Mouse (Mus musculus) cerebellum, adult 18-20 months (tissue): ENCODE data around the gene B3gnt2.

Experiments used
- DNase-seq, 2 experiments: peaks; one replicate each; pipeline ENCODE4 v3.0.0; 2021

The B3gnt2 gene

DNA sequence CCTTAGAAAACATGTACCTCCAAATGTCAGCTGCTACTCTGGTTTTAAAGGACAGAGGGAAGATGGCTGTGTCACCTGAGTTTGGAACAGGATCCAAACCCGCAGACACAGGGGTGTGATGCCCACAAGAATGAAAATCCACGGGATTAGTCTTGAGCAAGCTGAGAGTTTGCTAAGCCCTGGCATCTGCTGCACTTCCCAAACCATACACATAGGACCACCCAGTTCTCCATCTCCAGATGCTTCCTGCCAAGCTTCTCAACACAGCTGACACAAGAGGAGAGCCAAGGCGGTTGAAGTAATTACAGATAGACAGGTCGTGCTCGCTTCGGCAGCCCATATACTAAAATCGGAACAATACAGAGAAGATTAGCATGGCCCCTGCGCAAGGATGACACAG is 7.8 kb upstream of the B3gnt2 start:
- no peak for DNase-seq

DNA sequence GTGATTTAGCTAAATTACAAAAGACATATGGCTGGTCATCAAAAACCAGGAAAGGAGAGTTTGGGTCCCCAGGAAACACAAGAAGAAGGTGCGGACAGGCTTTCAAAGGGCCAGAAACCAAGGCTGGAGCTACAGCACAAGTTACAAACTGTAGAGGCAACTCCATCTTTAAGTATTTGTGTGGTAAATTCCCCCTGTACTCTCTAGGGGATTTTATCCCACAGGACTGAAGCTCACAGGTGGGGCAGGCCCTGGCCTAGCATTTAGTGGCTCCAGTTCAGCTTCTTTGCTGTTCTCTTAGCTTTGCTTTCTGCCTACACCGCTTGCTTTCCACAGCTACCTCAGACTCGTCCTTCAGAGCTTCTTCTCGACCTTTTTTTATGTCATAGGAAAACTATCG is 6.9 kb upstream of the B3gnt2 start:
- DNase-seq, result no peak

DNA sequence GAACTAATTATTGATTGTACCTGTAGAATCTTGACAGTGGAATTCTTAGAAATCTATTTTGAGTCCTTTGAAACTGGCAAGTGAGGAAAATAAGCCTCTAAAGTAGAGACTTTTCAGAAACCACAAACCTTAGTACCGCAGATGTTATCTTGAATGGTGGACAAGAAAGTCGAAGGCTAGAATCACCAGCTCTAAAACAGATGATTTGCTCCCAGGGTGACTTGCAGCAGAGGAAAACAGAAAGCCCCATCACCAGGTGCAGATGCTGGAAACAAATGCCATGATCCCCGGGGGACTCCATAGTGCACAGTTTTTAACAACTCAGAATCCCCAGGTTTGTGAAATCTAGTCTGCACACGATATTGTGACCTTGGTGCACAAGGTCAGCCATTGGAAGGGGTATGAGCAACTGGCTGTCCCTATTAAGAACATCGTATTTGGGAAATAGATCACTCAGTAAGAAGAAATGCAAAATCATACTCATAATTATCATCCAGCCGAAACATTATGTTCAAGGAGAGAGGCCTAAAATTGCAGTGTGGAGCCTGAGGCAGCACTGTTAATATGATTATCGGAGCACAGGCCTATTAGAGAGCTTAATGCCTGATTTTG is 5.0 kb upstream of the B3gnt2 start:
- DNase-seq, result no peak

DNA sequence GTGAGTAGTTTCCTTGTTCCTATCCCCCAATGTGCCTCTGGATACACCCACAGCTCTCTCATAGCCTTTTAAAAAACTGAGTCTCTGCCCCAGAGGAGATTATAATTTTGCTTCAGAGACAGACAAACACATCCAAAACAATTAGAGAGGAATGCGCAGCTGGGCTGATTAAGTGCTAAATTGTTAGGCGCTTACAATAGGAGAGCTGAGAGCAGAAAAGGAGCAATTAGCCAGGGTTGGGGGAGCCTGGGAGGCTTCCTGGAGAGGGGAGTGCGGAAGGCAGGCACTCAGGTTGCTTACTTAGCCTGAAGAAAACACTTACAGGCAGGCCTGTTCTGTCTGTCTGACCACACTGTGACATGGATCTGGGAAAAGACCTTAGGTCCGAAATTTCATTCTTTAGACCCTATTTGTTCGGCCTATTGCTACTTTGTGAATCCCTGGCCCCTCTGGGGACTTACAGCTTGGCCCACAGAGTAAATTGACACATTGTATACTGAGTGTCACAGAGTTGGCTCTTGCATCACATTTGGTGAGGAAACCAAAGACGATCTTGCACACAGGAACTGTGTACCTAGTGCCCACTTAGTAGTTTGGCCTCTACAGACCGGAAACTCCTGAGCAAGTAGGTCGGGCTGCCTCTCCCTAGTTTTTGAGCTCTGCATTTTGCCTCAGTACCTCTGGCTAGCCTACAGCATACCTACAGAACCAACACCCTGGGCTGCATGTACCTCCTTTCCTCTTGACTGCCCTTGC is 3.7 kb upstream of the B3gnt2 start:
- DNase-seq, result no peak

DNA sequence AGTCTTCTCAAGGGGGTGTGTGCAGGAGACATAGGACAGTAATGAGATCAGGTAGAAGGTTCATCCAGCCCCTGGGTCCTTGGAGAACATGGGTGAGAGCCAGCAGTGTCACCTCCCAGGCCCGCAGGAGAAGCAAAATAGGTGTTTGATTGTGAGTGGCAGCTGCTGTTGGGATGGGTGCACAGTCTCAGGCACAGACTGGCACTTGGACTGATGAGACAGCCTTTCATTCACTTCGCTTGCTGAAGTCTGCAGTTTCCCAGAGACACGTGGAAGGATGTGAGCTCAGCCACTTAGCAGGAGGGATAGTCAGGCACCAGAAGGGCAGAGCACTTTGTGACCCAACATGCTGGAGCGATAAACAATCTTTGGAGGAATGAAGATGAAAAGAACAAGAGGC is 2.8 kb upstream of the B3gnt2 start:
- DNase-seq, result no peak

DNA sequence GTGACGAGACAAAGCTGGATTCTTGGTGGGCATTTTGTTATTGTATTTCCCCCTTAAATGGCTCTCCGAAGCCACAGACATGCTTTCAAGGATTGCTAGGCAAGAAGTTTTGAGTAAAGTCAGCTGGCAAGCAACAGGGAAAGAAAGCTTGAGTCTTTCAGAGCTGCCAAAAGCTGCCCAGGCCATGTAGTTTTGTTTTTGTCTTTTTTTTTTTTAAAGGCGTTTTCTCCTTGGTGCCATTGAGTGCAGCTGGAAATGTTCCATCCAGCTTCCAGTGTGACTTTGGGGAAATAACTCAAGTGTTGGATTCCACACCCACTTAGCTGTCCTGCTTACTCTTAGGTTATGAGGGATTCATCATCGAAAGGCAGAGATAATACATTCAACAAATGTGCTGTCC is 554 bp upstream of the B3gnt2 start:
- DNase-seq, result no peak

DNA sequence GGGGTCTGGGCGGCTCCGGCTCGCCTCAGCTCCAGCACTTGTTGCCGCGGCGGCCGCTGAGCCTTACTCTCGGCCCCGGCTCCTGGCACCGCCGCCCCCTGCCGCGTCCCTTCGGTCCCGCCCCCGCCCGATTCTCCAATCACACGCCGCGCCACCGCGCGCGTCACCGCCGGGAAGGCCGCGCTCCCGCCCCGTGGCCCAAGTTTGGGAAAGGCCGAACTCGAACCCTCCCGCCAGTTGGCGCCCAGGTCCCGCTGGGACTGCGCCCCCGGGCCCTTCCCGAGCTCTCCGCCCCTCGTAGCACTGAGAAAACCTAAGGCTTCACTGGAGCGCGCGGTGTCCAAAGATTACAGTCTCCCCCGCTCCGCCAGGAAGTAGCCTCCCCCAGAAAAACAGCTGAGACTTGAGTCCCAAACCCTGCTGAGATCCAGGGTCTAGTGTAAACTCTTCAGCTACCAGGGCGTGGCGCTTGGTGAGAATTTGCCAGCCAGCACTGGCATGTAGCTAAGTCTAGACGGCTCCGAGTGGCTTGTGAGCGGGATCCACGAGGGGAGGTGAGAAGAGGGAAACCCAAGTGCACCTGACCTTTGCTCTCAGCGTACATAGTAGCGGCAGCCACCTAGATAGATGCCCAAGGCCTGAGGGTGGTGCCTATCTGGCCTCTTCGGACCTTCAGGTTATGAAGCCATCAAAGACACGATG is 977 bp downstream of the B3gnt2 start:
- peak; percentile 29 to 48 for DNase-seq

DNA sequence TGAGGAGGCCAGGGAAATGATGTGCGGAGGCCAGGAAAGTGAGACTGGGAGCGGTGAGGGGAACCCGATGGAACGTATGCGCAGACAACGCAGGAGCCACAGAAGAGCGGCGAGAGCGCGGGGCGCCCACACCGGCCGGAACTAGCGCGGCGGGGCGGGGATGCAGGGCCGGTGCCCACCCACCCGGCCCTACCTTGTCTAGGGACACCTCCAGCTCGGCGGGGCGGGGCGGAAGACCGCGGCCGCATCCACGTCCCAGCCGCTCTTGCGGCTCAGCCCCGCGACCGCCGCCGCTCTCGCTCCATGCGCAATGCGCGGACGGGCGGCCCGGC is 1.5 kb downstream of the B3gnt2 start:
- no peak for DNase-seq

DNA sequence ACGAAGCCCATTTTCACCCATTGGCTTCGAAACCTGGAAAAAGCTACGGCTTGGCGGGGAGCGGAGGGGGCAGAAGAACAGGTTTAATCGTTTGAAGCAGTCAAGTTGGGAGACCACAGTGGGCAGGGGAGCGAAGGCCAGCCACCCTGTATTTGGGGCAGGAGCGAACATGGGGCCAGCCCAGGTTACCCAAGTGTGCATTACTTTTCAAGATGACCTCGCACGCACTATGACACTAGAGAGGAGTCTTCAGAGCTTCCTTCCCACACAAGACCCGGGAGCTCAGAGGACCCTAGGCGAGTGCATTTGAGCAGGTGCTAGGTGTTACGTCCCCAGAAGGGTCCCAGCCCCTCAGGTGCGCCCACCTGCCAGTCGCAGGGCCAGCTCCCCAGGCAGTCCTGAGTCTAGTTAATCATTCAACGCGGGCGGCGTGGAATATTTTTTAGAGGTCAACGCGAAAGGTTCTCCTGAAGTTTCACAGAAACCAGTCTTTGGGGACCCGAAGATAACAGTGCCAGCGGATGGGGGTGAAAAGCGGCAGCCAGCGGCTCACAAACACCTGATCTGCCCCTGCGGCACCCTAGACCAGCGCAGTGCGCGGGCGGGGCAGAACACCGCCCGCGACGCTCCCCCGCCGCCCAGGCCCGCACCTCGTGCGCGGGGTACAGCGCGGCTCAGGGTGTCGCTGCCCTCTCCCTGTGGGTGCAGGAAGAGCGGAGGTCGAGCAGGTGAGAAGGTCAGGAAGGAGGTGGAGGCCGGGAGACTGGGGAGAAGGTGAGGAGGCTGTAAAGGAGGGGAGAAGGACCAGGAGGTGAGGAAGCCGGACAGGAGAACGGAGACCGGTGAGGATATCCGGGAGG is 2.1 kb downstream of the B3gnt2 start:
- DNase-seq, result no peak

DNA sequence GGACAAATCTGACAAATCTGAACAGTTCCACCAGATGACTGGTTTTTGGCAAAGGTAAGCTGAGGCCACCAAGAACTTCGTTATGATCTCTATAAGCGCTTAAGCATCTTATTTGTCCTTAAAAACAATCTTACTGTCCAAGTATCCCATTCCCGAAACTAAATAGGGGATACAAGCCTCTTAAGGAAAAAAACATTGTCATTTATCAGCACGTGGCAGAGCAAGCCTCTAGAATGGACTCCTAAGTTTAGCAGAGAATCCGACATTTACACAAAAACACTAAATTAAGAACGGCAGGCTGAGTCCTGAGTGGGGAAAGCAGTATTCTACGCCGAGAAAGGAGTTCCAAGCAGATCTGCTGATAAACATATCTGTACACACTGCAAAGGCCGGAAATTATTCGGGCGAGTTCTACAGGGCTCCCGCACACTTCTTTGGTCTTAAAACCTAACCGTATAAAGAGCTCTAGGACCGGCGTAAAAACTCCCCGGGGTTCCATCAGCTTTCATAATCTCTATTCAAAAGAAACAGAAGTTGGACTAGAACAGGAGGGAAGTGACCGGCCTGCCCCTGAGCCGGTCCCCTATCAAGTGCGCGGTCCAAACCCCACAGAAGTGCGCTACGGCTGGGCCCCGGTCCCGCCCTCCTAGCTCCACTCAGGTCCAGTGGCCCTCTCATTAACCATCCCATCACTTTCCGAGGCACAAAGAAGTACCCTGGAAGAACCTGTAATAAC is 2.9 kb downstream of the B3gnt2 start:
- no peak for DNase-seq

DNA sequence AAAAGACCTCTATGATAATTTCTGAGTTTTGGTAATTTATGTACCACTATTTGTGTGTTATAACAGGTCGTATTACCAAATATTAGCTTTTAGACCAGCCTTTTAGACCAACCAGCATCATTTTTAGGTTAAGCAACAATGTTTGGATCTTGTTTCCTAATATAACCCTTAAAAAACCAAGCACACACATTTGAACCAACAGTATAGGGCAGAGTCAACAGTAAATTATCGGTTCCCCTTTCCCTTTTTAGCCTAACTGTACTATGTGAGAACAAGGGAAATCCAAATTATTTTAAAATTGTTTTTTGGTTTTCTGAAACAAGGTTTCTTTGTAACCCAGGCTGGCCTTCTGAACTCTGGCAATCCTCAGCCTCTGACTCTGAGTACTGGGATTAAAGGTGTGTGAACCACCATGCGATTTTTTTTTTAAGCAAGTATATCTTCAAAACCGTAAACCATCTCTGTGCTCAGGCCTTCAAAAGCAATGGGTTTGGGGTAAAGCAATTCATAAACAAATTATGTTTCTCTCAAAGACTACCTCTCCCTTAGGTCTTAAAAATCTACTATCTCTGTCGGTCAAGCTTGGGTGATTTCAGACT is 3.6 kb downstream of the B3gnt2 start:
- no peak for DNase-seq

DNA sequence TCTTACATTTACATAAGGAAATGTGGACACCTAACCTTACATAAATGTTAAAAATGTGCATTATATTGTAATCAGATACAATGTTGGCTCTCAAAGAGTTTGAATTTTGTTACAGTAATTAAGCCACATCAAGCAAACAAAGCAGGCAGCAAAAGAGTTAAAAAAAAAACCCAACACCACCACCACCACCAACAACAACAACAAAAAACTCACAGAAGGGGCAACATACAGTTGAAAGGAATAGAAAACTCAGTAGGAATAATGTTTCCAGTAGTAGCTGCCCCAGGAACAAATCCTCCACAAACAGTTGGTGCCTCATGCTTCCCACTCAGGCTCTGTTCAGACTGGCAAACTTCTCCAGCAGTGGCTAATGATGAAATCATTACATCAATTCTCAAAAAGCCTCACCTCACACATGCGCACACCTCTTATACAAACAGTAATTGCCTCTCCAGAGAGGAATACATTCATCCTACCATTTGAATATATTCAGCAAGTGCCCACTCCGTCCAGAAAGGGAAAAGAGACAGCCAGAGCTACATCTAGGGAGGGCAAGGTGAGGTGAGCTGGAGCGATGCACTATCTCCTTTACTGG is 4.3 kb downstream of the B3gnt2 start:
- no peak for DNase-seq

DNA sequence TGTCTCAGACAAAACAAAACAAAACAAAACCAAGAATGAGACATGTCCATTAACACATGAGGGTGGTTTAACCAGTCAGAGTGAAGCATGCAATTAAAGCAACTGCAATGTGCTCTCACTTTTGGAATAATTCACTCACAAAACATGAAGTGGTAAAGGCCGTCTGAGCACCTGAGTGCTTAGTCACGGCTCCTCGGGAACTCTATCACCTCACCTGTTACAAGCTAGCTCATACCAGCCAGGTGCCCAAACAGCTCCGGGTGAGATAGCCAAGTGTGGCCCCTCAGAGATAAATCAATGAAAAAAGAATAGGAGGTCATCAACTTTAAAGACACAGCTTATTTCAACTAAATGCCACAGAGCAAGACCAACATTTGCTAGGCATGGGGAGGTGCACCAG is 6.2 kb downstream of the B3gnt2 start:
- DNase-seq, result no peak

DNA sequence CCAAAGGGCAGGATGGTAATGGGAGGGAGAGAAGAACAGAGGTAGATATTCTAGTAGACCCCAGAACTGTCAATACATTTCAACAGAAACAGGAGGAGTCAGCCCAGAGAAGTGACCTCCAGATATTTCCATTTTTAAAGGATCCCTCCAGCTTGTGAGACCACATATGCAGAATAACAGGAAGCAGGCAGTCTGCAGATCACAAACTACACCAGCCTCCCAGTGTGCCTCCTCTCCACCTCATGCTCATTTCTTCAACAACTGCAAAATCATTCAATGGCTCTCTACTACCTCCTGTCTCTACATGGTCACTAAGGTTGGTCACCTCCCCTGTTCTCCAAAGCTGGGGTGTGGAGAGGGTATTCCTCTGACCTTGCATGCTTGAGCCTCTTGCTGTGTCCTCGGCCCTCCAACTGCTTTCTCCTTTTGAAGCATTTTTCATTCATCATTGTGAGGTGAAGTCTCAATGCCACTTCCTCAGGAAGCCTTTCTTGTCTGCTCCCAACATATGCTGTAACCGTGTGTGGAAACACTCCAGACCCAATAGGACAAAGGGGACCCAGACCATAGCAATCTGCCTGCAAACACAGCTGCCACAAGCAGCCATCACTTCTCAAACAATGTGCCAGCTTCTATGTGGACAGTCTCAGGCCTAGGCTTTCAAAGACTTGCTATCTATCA is 7.1 kb downstream of the B3gnt2 start:
- no peak for DNase-seq

DNA sequence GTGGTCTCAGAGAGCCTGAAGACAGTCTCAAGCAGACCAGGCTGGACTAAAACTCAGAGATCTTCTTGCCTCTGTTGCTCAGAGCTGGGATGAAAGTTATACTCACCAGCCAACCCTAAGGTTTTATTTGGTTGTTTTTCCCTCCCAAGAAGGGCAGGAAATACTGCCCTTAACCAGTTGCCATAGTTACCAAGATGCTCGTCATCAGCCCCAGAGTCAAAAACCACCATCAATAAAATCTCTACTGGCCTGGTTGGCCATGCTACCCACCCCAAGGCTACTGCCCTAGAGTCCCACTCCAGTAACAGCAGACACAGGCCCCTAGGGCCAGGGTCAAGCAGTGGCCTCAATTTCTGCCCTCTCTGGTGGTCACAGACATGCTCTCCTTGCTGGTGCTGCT is 8.3 kb downstream of the B3gnt2 start:
- no peak for DNase-seq

DNA sequence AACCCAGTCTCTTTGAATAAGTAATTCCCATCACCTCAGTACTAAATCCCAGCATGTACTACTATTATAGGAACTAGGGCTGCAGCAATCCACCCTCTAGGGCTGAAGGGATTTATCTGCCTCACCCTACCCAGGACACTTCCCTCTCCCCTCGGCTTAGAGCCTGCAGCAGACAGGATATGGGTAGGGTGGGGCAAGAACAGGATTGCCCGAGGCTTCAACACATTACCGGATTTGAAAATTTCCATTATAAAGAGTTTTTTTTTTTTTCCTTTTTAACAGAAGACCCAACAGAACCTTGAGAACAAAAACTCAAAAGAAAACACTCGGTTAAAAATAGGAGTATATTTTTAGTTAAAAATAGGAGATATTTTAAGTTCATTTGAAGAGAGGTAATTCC is 9.3 kb downstream of the B3gnt2 start:
- no peak for DNase-seq

DNA sequence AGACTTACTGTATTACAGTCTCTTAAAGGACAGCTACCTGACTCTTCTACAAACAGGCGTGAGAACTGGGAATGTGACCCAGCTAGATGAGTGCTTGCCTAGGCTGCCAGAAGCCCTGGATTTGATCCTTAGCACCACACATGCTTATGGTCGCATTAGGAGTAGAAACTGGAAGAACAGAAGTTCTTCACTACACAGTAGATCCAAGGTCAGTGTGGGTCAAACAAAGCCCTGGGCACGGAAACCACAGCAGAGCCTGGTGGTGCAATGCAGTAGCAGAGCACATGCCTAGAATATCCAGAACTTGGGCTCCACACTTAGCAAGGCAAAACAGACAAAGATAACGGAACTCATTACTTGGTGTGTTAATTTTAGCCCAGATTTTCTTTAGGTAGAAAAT is 10.7 kb downstream of the B3gnt2 start:
- no peak for DNase-seq

DNA sequence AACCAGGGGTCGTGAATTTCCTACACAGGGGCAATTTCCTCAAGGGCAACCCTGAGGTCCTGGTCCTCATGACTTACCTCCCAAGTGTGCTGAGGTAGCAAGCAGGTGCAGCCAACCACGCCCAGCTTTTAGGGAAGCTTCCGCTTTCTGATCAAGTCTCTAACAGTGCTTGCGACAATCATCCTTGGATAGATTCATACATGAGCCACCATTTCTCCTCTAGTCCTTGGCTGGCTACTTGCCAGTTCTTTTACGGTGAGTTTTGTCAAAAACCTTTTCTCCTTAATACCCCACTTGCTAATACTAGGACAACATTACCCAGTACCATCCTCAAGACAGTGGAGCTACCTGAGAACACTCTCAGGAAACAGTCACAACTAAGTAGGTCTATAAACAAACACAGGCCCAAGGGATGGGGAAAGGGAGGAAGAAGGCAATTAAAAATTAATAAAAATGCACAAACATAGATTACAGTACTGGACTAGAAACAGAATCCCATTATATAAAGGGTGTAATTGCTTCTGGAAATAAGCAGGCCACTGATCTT is 12.0 kb downstream of the B3gnt2 start:
- DNase-seq, result no peak

DNA sequence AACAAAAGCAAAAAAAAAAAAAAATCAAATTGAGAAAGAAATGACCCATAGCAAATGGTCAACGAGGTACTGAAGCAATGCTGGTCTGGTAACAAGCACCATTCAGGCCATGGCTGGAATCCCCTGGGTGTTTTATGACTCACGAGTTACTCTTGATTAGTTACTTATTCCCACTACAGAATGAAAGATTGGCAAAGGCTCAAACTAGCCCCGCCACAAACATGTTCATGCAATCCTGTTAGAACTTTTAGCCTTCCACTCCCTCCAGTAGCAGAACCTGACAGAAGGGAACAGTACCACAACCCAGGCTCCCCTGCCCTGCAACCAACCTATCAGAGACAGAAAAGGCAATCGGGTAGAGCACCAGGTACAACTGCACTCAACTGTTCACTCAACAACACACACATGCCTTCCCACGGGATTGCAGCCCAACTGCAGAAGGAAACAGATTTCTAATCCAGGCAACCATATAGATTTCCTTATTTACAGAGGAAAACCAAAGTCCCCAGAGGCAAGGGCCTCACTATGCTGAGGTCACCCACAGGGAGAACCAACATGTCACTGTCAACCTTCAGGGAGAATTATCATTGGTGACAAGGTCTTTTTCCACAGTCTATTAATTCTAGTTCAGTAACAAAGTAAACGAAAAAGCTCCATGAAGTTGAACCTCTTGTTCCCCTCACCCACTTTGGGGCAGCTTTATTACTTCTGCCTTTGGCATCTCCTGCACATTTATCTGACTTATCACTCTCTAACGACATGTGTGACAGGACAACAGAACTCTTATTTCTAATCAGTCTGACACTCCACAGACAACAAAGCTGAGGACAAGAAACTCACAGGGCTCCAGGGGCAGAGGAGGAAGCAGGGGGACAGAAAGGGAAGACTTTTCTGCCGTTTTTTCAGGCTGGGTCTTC is 12.8 kb downstream of the B3gnt2 start:
- DNase-seq, result no peak
